Mouse (Mus musculus) fat pad, adult 2 months (tissue): ENCODE measurements around the gene Litaf.

ENCODE experiments used
- DNase-seq: peaks from one replicate; pipeline ENCODE4 v3.0.0-alpha.2; 2011; ENCODE audit warnings: low read depth, low spot score; ENCODE audit errors: extremely low read depth

The Litaf gene

DNA sequence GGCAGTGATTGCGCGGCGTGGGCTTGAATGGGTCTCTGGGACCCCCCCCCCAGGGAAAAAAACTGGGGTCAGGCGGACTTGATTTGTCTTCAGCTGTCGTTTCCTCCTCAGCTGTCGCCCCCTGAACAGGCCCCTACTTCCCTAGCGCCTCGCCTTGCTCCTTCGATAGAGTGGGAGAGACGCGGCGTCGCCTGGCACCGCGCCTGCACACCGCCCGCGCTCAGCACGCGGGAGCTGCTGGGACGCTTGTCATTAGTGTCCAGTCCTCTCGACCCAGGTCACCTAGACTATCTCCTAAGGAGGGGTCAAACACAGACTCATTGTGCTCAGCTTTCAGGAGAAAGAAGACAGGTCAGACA lies 855 bp upstream of the Litaf start:
- DNase-seq = no peak

DNA sequence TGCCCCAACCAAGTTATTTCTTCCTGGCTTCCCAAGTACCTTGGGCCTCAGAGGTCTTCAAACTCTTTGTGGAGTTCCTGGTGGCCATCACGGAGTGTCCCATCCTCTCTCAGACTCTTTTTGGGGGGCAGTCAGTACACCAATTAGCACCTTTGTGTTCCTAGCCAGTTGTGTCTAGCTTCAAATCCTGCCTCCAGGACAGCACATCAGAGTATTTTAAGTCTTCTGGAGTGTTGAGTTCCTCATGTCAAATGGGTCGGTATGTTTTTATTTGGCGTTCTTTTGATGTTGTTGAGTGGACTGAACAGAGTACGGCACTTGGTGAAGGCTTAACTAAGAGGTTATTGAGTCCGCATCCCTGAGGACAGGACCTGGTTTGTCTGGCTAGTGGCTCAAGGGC lies 526 bp downstream of the Litaf start:
- DNase-seq = no peak

DNA sequence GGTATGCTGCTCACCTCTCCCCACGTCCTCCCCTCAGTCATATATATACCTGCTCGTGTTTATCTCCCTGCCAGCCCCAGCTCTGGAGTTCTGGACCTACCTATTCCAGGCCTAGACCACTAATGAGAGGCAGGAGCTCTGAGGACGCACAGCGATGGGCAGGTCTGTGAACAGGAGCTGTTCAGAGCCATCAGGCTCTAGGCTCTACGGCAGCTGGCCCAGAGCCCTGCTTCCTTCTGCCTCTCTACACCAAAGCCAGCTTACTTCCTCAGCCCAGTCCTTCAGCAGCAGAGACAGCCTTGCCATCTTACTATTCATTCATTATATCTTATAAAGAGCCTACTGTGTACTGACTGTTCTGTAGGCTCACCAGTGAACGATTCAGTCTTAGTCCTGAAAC lies 1.2 kb downstream of the Litaf start:
- DNase-seq = no peak

- no peak for DNase-seq
These were observed 1.6 kb downstream of the Litaf start for GRCm38 (mm10) chr16:11064341-11064740.

GRCm38 (mm10) chr16:11062794-11063721 lies 2.9 kb downstream of the Litaf start:
- no peak for DNase-seq

DNA sequence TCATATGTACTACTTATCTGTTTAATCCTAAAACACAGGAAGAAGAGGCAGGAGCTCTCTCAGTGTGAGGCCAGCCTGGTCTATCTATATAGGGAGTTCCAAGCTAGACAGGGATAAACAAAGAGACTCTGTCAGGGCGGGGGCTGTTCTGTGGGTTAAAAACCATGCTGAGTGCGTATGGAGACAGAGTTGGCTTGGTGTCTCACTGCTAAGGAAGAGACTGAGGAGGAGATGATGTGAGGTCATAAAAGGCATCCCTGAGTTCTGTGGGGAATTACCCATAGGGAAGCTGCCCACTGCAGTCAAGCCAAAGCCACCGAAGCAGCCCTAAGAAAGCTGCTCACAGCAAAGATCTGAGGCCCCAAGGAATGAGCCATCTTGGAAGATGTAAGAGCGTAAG lies 5.3 kb downstream of the Litaf start, which contains the start of gene Snn:
Snn (plus strand) TSS at position 301 of the 400 bp plus-strand sequence.
- DNase-seq = no peak

- DNase-seq = no peak
These were observed 10.0 kb downstream of the Litaf start for GRCm38 (mm10) chr16:11055916-11056315.

- DNase-seq = no peak
These were observed 11.1 kb downstream of the Litaf start for GRCm38 (mm10) chr16:11054871-11055270.

GRCm38 (mm10) chr16:11054409-11054808 lies 11.5 kb downstream of the Litaf start:
- no peak for DNase-seq

DNA sequence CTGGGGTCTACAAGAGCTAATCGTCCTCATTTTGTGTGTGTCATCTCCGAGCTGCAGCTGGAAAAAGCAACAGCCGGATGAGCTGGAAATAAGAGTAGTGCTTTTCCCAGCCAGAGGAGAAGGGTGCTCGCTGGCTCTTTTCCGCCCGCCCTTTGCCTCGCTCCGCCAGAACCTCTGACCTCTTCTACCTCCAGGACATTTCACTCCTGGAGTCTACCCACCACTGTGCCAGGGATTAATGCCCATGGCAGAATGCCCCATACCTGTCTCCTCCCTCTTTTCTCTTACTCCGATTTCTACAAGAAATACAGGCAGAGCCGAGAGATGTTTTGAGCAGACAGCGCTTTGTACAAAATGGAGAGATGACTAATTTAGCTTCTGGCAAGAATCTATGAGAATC lies 14.8 kb downstream of the Litaf start:
- DNase-seq = peak; percentile 49

DNA sequence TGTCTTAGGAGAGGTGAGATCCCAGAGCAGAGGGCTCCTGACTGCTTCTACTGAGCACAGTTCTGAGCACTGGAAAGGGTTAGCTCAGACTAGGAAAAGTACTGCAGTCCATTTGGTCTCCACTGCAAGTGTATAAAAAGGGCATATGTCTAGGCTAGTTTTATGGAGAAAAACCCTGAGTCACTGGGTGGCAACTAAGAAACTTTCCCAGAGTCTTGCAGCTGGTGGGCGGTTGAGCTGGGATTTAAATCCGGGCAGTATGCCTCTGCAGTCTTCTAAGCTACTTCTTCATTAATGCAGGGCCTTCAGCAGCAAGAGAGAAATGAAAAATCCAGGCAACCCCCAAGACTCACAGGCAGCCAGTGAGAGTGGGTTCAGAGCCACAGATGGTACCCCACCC lies 15.7 kb downstream of the Litaf start:
- DNase-seq = no peak

- no peak for DNase-seq
These were observed 18.8 kb downstream of the Litaf start for GRCm38 (mm10) chr16:11047130-11047529.

DNA sequence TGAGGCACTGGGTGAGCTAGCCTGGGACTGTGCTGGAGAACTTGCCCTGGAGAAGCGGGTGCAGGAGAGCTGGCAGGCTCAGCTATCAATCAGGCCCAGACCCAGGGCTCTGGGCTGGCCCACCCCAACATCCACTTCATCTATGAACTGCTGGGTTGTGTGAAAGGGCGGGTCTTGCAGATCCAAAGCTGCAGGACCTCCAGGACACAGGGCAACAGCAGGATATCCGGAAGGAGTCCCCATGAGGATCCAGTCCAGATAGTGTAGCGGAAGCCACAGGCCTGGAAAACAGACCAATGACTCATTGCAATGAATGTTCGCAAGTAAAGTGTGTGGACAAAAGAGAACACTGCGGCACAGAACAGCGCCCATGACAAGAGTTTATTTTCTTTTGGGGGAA lies 19.5 kb downstream of the Litaf start:
- DNase-seq = no peak

DNA sequence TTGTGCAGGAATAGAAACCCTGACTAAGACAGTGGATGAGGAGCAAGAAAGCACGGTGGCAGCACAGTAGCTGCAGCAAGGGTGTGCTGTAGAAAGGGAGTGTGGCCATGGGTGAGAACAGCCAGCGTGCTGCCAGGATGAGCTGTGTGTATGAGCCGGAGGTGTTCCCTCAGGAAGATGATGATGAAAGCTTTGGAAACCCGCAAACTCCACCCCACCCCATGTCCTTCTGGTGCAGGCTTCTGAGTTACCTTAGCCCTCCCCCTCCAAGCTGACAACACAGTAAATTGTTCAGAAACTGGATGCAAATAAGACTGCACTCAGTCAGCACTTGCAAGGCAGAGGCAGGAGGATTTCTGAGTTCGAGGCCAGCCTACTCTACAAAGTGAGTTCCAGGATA lies 22.7 kb downstream of the Litaf start:
- no peak for DNase-seq

DNA sequence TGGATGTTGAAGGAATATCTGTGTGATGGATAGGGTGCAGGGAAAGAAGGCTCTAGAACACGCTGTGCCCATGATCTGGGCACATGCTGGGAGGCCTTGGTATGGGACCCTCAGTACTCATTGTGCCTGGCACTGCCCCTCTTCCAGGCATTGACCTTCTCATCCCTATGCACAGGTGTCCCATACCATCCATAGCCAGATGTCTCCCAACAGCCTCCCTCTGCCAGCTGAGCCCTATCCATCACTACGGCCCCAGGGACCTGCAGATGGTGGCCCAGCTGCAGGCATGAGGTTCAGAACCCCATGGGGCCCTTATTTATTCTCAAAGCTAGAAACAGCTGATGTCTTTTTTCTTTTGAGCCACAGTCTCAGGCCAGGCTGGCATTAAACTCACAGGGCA lies 25.4 kb downstream of the Litaf start:
- DNase-seq = no peak

DNA sequence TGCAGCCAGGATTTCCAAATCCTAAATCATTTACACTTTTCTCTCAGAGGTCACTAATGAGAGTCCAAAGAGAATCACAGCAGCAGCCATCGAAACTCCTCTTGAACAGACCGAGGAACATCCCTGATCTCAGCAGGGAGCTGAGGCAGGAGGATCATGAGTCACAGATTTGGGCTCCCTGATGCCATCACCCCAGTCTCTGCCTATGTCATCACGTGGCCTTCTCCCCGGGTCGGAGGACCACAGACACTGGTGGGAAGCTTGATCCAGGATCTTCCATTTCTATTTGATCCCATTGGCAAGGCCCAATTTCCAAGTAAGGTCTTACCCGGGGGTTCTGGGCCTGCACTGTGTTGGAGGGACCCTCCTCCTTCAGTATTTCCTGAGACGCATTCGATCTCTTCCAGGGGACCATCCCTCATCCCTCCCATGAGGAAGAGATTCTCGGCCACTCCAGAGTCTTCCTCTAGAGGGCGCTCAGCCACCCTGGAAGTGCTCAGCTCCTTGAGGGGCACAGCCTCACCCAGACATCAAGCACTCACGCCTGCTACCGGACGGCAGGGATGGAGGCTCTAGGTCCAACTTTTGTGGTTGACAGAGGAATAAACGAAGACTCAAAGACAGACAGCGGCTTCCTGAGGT lies 30.0 kb downstream of the Litaf start:
- DNase-seq = no peak

DNA sequence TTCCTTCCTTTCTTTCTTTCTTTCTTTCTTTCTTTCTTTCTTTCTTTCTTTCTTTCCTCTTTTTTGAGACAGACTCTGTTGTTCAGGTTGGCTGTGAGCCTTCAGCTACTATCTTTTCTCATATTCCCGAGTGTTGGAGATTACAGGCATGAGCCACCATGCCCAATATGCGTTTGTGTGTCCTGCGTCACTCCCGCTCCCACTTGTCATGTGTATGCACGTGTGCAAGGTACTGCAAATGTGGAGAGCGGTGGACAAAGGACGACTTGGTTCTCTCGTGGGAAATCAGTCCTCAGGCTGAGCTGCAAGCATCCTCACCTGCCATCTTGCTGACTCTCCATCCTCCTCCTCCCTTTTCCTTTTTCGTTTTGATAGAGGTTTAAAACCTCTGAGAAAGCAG lies 30.7 kb downstream of the Litaf start:
- no peak for DNase-seq

- DNase-seq = no peak
These were observed 31.7 kb downstream of the Litaf start for GRCm38 (mm10) chr16:11034193-11034803.

- DNase-seq = no peak
These were observed 34.6 kb downstream of the Litaf start for GRCm38 (mm10) chr16:11031320-11031719.

DNA sequence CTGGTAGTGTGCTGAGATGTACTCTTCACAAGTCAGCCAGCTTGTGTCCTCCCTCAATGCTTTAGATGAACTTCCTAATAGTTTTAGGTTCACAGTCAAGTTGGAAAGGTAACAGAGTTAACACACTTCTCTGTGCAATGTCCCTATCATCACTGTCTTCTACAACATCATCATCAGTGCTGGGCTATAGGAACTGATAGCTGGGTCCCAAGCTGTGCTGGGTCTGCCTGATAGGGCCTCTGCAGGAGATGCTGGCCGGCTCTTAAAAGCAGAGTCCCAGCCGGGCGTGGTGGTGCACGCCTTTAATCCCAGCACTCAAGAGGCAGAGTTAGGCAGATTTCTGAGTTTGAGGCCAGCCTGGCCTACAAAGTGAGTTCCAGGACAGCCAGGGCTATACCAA lies 35.1 kb downstream of the Litaf start:
- DNase-seq = no peak

DNA sequence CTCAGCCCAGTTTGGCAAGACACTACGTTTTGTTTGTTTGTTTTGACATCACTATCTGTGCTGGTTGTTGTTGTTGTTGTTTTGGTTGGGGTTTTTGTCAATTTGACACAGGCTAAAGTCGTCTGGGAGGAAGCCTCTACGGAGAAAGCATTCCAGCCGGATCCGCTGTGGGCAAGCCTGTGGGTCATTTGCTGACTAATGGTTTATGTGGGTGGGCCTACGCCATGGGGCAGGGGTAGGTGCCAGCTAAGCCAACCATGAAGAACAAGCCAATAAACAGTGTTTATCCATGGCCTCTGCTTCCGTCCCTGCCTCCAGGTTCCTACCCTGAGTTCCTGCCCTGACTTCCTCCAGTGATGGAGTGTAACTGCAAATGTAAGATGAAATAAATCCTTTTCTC lies 37.8 kb downstream of the Litaf start:
- no peak for DNase-seq

- DNase-seq = no peak
These were observed 41.1 kb downstream of the Litaf start for GRCm38 (mm10) chr16:11024841-11025240.
